Mouse (Mus musculus) hindbrain, postnatal 0 days (tissue): ENCODE measurements at regions not wholly inside any gene's neighbourhood (a gene's known extent, or its start where the extent isn't known, plus 50 kb on each side); places are given as distances from the start of the nearest gene placed in this dataset.

ENCODE experiments used
- ATAC-seq: fragments of 200-750 bp; cut with Nextera tagmentation; 2 replicates; pipeline ENCODE4 v1.8.0; 2017; ENCODE audit warnings: mild to moderate bottlenecking, moderate TSS enrichment, moderate library complexity
- DNase-seq: peaks from one replicate; pipeline ENCODE4 v3.0.0-alpha.2; 2015; ENCODE audit warnings: low spot score
- H3K27ac ChIP-seq: fragments of 300-500 bp; sonication (generic); 2 replicates; pipeline ENCODE4 v1.5.1; 2014; ENCODE audit warnings: mild to moderate bottlenecking
- H3K27me3 ChIP-seq: fragments of 300-500 bp; sonication (generic); 2 replicates; pipeline ENCODE4 v1.6.1; 2014; ENCODE audit warnings: low read length, mixed read lengths; ENCODE audit not compliant: insufficient read depth
- H3K36me3 ChIP-seq: fragments of 300-500 bp; sonication (generic); 2 replicates; pipeline ENCODE4 v1.6.1; 2014; ENCODE audit warnings: low read length, mixed read lengths; ENCODE audit not compliant: insufficient read depth
- H3K4me1 ChIP-seq: fragments of 300-500 bp; sonication (generic); 2 replicates; pipeline ENCODE4 v1.6.1; 2014; ENCODE audit warnings: antibody characterized with exemption, low read length, mixed read lengths; ENCODE audit not compliant: insufficient read depth
- H3K4me2 ChIP-seq: fragments of 300-500 bp; sonication (generic); 2 replicates; pipeline ENCODE4 v1.6.1; 2014; ENCODE audit warnings: low read depth, mild to moderate bottlenecking, low read length, moderate library complexity, mixed read lengths
- H3K4me3 ChIP-seq: fragments of 300-500 bp; sonication (generic); 2 replicates; pipeline ENCODE4 v1.5.1; 2014; ENCODE audit warnings: low read length
- H3K9ac ChIP-seq: fragments of 300-500 bp; sonication (generic); replicated peaks from 2 replicates; pipeline ENCODE4 v1.6.1; 2014; ENCODE audit warnings: mild to moderate bottlenecking, low read length, moderate library complexity, mixed read lengths
- H3K9me3 ChIP-seq: fragments of 300-500 bp; sonication (generic); 2 replicates; pipeline ENCODE4 v1.6.1; 2016; ENCODE audit warnings: low read length, mixed read lengths
- CTCF ChIP-seq: IDR thresholded peaks from 2 replicates; pipeline ENCODE4 v1.5.1; 2016; ENCODE audit warnings: antibody characterized with exemption, control low read depth, low read depth
- WGBS: fragments of 180-500 bp; shearing (Covaris S2); extraction: QIAGEN DNeasy Blood & Tissue Kit; methylation state at CpG from one replicate; pipeline ENCODE4 v1.1.7; 2014; 5-methylcytosine and 5-hydroxymethylcytosine counted together

GRCm38 (mm10) chr4:48754466-48755171 is 91.3 kb downstream of the Cavin4 start:
- WGBS = 37% methylated on average over 13 of the region's 13 CpGs
- DNase-seq (peak; percentile 74), ATAC-seq (peak; percentile 82)
- H3K27me3 ChIP-seq = no peaks in the 10 kb centered on the region
- 0 out of 2 replicates have a peak overlapping the region, but pooled peaks have one; percentile 27 for H3K27ac ChIP-seq
- H3K9ac ChIP-seq = no peak overlapping the region
- no peaks in the 10 kb centered on the region for H3K36me3 ChIP-seq
- no peak for TF ChIP-seq CTCF
- no peak overlapping the region for H3K4me3 ChIP-seq
- no peaks in the 10 kb centered on the region for H3K9me3 ChIP-seq
- peak overlapping the region; percentile 29 for H3K4me2 ChIP-seq
- H3K4me1 ChIP-seq = peaks cover 4% of the 10 kb centered on the region; the same call in 1 of the 2 replicates

- 75% methylated on average over 8 of the region's 8 CpGs for WGBS
- ATAC-seq = no peak
- no peak for TF ChIP-seq CTCF
These were observed 97.3 kb downstream of the Cavin4 start for GRCm38 (mm10) chr4:48760625-48761024.

GRCm38 (mm10) chr4:48766458-48766857 is 103.1 kb downstream of the Cavin4 start:
- Histone ChIP-seq H3K9ac (no peak overlapping the region), H3K27me3 (no peaks in the 10 kb centered on the region), H3K4me1 (no peaks in the 10 kb centered on the region), H3K4me3 (no peak overlapping the region), H3K36me3 (no peaks in the 10 kb centered on the region), H3K27ac (no peak overlapping the region), H3K9me3 (no peaks in the 10 kb centered on the region), H3K4me2 (no peak overlapping the region)
- ATAC-seq = no peak
- WGBS = 77% methylated on average over 1 of the region's 1 CpGs
- DNase-seq = no peak
- no peak for TF ChIP-seq CTCF

More at GRCm38 (mm10) chr4:48760625-48761024, 97.3 kb downstream of the Cavin4 start:
- no peak for DNase-seq
- Histone ChIP-seq H3K4me1 (0 out of 2 replicates have a peak, but pooled peaks cover 2% of the 10 kb centered on the region), H3K9ac (no peak overlapping the region), H3K27me3 (no peaks in the 10 kb centered on the region), H3K9me3 (no peaks in the 10 kb centered on the region), H3K27ac (no peak overlapping the region), H3K4me2 (no peak overlapping the region), H3K4me3 (no peak overlapping the region), H3K36me3 (no peaks in the 10 kb centered on the region)

- Histone ChIP-seq H3K4me2 (no peak overlapping the region), H3K27ac (no peak overlapping the region)
- peak; percentile 43; the same call in 1 of the 2 replicates for ATAC-seq
These were observed 107.2 kb downstream of the Cavin4 start for GRCm38 (mm10) chr4:48770403-48770953.

GRCm38 (mm10) chr4:48770954-48771665 is 107.8 kb downstream of the Cavin4 start:
- Histone ChIP-seq H3K4me2 (no peak overlapping the region), H3K9me3 (no peaks in the 10 kb centered on the region), H3K27me3 (no peaks in the 10 kb centered on the region), H3K36me3 (no peaks in the 10 kb centered on the region), H3K9ac (no peak overlapping the region), H3K4me3 (no peak overlapping the region), H3K4me1 (no peaks in the 10 kb centered on the region), H3K27ac (no peak overlapping the region)
- ATAC-seq = peak; percentile 83
- WGBS = 34% methylated on average over 14 of the region's 14 CpGs
- peak; percentile 78 for DNase-seq
- peak; percentile 69 for TF ChIP-seq CTCF

More at GRCm38 (mm10) chr4:48770403-48770953, 107.2 kb downstream of the Cavin4 start:
- 75% methylated on average over 2 of the region's 3 CpGs for WGBS
- H3K4me1 ChIP-seq = no peaks in the 10 kb centered on the region
- H3K9ac ChIP-seq = no peak overlapping the region
- H3K4me3 ChIP-seq = no peak overlapping the region
- H3K36me3 ChIP-seq = no peaks in the 10 kb centered on the region
- H3K9me3 ChIP-seq = no peaks in the 10 kb centered on the region
- no peaks in the 10 kb centered on the region for H3K27me3 ChIP-seq
- TF ChIP-seq CTCF = no peak
- DNase-seq = no peak

- H3K4me2 ChIP-seq = no peak overlapping the region
- H3K4me3 ChIP-seq = no peak overlapping the region
- H3K27me3 ChIP-seq = no peaks in the 10 kb centered on the region
- H3K9ac ChIP-seq = no peak overlapping the region
- DNase-seq (no peak), ATAC-seq (no peak)
- H3K36me3 ChIP-seq = no peaks in the 10 kb centered on the region
- H3K9me3 ChIP-seq = no peaks in the 10 kb centered on the region
- H3K27ac ChIP-seq = no peak overlapping the region; the same call in 1 of the 2 replicates
- TF ChIP-seq CTCF = no peak
- no peaks in the 10 kb centered on the region for H3K4me1 ChIP-seq
- WGBS = 60% methylated on average over 8 of the region's 8 CpGs
These were observed 108.5 kb downstream of the Cavin4 start for GRCm38 (mm10) chr4:48771836-48772235.
